Mouse (Mus musculus): ENCODE results near the gene Fam13a.

Gene Fam13a

GRCm38 (mm10) chr6:58882271-58882670, 142.1 kb downstream of the Fam13a start:
- DNase-seq (ENCODE audit: low spot score), result no peak

Data from testis, postnatal 10 days (tissue).